Mouse (Mus musculus): ENCODE results near the gene 1700013G24Rik.

The 1700013G24Rik gene

DNA sequence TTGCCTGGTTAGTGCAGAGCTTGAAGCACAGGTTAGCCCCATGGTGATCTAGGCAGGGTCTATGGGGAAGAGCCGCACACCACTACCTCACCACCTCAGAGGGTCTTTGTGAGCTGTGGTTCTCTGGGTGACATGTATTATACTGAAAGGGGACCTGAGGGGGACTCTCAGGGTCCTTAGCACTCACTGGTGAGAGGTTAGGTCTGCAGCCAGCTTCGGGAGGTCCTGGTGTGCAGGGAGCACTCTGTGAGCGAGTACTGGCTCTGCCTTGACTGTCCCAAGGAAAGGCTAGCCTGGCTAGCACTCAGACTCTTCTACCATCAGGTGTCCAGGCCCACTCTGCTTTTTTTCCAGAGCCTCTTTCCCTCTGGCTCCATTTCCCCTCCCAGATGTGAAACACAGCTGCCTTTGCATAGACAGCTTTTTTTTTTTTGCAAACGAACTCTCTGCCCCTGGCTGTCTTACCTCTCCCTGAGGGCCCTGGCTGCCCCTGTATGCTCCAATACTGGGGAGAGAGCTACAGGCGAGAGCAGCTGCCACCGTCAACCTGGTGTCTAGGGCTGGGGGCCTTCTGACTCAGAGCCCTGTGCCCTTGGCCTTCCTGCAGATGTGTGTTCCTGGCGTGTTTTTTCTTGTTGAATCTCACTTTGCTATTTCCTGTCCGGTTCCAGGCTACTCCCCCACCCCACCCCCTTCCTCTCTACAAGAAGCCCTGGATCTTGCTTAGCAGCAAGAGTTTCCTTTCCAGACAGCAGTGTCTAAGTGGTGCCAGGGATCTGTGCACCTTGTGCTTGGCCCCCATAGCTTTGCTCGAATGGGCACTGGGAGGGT, 45.0 kb downstream of the 1700013G24Rik start:
- no peak for DNase-seq

DNA sequence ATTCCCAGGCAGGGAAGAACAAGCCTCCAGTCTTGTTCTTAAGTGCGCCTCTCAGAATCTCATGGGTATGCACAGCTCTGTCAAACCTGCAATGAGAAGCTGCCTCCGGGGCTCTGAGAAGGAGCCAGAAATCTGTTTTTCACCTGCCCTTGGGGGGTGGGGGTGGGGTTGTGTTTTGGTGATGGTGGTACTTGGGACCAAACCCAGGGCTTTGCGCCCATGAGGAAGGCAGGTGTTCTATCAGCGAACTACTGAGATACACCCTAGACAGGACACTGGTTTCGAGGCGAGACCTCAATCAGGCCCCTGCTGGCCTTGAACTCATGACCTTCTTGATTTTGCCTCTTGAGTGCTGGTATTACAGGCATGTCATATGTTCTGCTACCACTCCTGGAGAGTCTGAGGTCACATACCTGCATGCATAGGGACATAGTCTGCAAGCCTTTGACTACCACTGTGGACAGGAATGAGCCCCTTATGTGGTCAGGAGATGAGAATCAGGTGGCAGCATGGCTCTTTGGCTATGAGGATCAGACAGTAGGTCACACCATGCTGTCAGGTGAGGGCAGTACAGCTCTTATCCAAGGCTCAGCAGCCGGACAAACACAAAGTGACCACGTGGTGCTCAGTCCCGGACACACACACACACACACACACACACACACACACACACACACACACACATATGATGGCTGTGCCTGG, 45.9 kb downstream of the 1700013G24Rik start:
- DNase-seq = no peak

DNA sequence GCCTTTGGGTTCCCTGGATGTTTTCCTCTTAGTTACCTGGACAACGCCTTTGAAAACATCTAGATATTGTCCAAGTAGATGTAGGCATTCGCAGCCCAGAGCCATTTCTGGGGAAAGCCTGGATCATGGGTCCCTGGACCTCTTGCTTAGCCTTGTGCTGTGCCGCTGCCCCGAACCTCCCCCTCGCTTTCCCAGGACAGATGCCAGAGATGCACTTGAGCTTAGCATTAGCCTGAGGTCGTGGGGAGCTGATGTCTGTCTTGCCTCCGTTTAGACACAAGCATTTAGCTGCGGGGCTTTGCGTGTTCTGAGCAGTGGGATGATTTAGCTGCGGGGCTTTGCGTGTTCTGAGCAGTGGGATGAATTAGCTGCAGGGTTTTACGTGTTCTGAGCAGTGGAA, 47.1 kb downstream of the 1700013G24Rik start:
- DNase-seq = no peak

DNA sequence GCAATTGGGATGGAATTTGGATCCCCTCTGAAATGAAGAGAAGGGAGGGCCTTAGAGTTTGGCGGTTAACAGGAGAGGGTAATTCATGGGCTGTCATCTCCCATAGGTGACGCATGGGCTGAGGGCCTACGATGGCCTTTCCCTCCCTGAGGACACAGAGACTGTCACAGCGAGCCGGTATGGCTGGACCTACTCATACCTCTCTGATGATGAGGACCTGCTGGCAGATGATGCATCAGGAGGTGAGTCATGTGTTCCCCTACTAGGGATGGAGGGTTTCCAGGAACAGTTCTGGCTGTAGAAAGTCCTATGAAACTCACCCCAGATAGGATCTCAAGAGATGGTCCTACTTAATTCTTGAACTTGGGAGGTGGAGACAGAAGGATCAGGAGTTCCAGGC, 47.9 kb downstream of the 1700013G24Rik start:
- peak; percentile 36 to 58 for DNase-seq

DNA sequence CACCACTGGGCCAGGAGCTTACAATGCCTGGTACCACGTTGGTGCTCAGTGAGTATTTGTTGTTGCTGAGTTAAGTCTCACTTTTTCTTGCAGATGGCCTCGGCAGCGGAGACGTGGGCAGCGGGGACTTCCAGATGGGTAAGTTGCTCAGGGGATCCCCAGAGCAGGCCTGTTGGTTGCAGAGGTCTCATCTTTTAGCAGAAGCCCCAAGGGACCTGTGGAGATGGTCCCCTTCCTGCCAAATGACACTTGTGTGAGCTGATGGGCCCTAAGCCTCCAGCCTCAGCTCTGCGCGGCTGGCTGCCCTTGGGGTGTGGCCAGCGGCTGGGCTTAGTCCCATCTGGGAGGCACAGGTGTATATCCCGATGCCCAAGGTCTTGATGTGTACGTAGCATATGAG, 49.1 kb downstream of the 1700013G24Rik start:
- no peak for DNase-seq

DNA sequence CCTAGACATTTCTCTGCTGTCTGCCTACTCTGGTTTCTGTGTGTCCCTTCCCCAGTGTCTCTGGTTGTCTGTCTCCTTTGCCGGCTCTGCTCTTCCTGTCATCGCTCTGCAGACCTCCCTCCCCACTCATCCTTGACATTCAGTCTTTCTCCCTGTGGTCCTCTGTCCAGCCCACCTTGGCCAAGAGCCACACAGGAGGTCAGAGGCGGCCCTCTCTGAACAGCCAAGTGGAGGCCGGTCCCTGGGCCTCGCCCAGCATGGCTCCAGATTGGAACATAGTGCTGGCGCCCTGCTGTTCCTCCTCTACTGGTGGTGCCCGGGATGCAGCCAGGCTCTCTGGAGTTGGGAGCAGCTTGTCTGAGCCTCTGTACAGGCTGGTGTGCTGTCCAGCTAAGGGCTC, 49.7 kb downstream of the 1700013G24Rik start:
- DNase-seq = no peak

DNA sequence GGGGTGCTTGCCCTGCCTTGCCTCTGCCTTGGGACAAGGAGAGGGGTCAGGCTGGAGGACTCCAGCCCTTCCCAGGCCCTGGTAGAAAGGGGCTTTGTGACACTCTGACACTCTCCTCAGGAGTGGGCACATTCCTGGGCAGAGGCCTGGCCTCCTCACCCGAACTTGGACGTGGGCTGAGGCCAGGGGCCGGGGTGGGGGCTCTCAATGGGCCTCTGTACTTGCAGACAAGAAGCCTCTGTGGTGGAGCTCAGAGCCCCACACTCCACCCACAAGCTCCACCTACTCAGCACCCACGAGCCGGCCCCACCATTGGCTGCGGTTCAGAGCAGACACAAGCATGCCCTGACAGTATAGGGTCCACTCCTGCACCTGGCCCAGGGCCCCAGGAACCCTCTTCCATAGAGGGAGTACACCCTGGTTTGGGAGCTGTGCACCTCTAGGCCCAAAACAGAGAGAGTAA, 50.5 kb downstream of the 1700013G24Rik start:
- DNase-seq = no peak

Data from cerebellum, postnatal 25 days (tissue).